Mouse (Mus musculus) neural tube, embryonic 14.5 days (tissue): Measurements from ENCODE around the gene E430018J23Rik. TPM values are rescaled to one million over a fixed set of nuclear protein-coding genes. Genes with fewer than 3 reads are reported as not detected.
"Not testable (repeated sequence)": the region's sequence is repeated elsewhere in the genome, so short reads cannot be mapped to it uniquely, and the experiment has no call there.

Experiments used
- ATAC-seq: fragments of 200-750 bp; cut with Nextera tagmentation; 2 replicates; pipeline ENCODE4 v1.8.0; 2017; ENCODE audit warnings: low read depth, mild to moderate bottlenecking, moderate TSS enrichment, moderate library complexity
- H3K27ac ChIP-seq: fragments of 300-500 bp; sonication (generic); 2 replicates; pipeline ENCODE4 v1.5.1; 2014; ENCODE audit warnings: low read depth, mild to moderate bottlenecking, control low read depth, low read length, moderate library complexity, mixed read lengths
- H3K27me3 ChIP-seq: fragments of 300-500 bp; sonication (generic); 2 replicates; pipeline ENCODE4 v1.6.1; 2014; ENCODE audit warnings: low read length; ENCODE audit not compliant: control insufficient read depth, insufficient read depth
- H3K36me3 ChIP-seq: fragments of 300-500 bp; sonication (generic); 2 replicates; pipeline ENCODE4 v1.6.1; 2014; ENCODE audit warnings: low read length, mixed read lengths; ENCODE audit not compliant: control insufficient read depth, insufficient read depth
- H3K4me1 ChIP-seq: fragments of 300-500 bp; sonication (generic); 2 replicates; pipeline ENCODE4 v1.6.1; 2014; ENCODE audit warnings: low read length; ENCODE audit not compliant: control insufficient read depth, insufficient read depth
- H3K4me2 ChIP-seq: fragments of 300-500 bp; sonication (generic); 2 replicates; pipeline ENCODE4 v1.6.1; 2014; ENCODE audit warnings: mild to moderate bottlenecking, low read depth, low read length, control low read depth
- H3K4me3 ChIP-seq: fragments of 300-500 bp; sonication (generic); 2 replicates; pipeline ENCODE4 v1.5.1; 2014; ENCODE audit warnings: low read depth, low read length, control low read depth, mixed read lengths
- H3K9ac ChIP-seq: fragments of 300-500 bp; sonication (generic); replicated peaks from 2 replicates; pipeline ENCODE4 v1.6.1; 2014; ENCODE audit warnings: low read depth, mild to moderate bottlenecking, control low read depth, low read length, mixed read lengths
- H3K9me3 ChIP-seq: fragments of 300-500 bp; sonication (generic); 2 replicates; pipeline ENCODE4 v1.6.1; 2016; ENCODE audit warnings: low read length; ENCODE audit not compliant: control insufficient read depth
- WGBS: fragments of 180-500 bp; shearing (Covaris S2); extraction: QIAGEN DNeasy Blood & Tissue Kit; methylation state at CpG from one replicate; pipeline ENCODE4 v1.1.7; 2014; 5-methylcytosine and 5-hydroxymethylcytosine counted together
- polyA plus RNA-seq: library from polyadenylated mRNA; unstranded; fragments of >200 nt; fragmentation: Nextera tagmentation; extraction: Ambion mirVana; gene quantifications from 2 replicates; pipeline ENCODE4 v1.2.1, GENCODE M21; 2014

The E430018J23Rik gene
- polyA plus RNA-seq, 1 experiment from 2014 or later, result 6.0 TPM

DNA sequence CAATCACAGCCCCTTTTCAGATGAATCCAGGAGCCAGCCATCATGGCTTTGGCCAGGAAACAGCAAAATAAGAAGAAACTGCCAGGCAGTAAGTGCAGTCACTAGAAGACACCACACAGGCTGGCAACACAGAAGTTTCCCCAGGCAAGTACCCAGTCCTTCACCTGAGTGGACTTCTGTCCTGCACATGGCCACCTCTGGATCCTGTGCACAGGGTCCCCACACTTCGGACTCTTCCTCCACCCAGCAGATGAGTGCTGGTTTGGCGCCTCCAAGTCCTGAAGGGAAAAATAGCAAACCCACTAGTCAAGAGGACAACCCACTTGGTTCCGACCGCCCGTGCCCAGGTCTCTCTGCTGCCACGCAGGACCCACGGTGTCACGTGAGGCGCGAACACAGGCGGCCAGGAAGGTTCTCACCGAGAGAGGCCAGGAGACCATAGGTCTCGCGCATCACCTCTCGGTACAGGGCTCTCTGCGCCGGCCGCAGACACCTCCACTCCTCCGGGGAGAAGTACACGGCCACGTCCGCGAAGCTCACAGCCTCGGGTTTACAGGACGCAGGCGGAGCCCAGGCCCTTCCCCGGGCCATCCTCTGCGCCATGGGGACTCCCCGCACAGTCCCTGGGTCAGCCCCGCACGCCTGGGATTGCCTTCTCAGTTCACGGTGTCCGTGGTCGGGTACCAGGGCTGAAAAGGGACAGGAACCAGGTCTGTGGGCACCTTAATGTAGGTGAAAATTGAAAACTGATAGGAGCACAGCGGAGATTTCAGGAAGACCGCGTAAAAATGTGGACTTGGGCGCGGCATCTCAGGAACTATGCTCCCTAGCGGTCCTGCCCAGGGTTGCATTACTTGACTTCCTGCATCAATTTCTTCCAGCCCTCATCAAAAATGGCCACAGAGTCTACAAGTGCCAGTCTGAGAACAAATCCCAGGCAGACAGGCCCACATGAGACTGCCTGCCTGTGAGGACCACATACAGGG lies 12.9 kb upstream of the E430018J23Rik start, which contains the start of gene Zfp764:
TSS of gene Zfp764 (minus strand) at position 821 of the 986 bp plus-strand sequence.
- peak; percentile 86 for ATAC-seq
- H3K27ac ChIP-seq, result peak within 1 kb of the TSS; percentile 35
- H3K9ac ChIP-seq, result peak within 1 kb of the TSS; percentile 67
- not testable (repeated sequence) for H3K9me3 ChIP-seq, H3K4me1 ChIP-seq, H3K36me3 ChIP-seq, H3K27me3 ChIP-seq
- 5% methylated on average over 39 of the region's 40 CpGs for WGBS
- H3K4me2 ChIP-seq, result peak within 1 kb of the TSS; percentile 79
- peak within 1 kb of the TSS; percentile 45 for H3K4me3 ChIP-seq

DNA sequence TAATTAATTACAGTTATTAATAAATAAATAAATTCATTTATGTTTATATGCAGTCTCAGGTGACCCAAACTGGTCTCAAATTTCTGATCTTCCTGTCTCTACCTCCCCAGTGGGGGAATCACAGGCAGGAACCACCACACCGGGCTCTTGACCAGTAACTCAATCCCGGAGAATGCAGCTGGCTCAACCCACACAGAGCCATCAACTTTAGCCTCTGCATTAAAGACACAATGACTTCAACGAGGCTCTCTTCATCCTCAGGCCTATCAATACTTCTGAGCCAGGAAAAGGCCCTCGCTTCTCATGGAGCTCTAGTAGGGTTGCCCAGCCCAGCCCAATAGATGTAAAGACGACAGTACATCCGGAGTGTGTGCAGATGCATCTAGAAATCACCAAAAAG lies 10.7 kb upstream of the E430018J23Rik start:
- 97% methylated on average over 6 of the region's 6 CpGs for WGBS
- not testable (repeated sequence) for H3K9me3 ChIP-seq

GRCm38 (mm10) chr7:127402980-127403379 lies 9.6 kb upstream of the E430018J23Rik start:
- no peaks in the 10 kb centered on the region for H3K9me3 ChIP-seq
- no peaks in the 10 kb centered on the region for H3K27me3 ChIP-seq
- no peak for ATAC-seq
- no peaks in the 10 kb centered on the region for H3K36me3 ChIP-seq
- no peak overlapping the region for H3K4me3 ChIP-seq
- no peak overlapping the region for H3K27ac ChIP-seq
- H3K9ac ChIP-seq, result no peak overlapping the region
- no peak overlapping the region for H3K4me2 ChIP-seq
- no peaks in the 10 kb centered on the region for H3K4me1 ChIP-seq
- WGBS, result 49% methylated on average over 2 of the region's 2 CpGs

More for the DNA sequence above, 10.7 kb upstream of the E430018J23Rik start:
- H3K27ac ChIP-seq, H3K9ac ChIP-seq, H3K4me1 ChIP-seq, ATAC-seq, H3K4me2 ChIP-seq, H3K36me3 ChIP-seq, H3K27me3 ChIP-seq, H3K4me3 ChIP-seq: not testable (repeated sequence)

- Histone ChIP-seq H3K4me2 (no peak overlapping the region), H3K4me1 (no peaks in the 10 kb centered on the region), H3K4me3 (no peak overlapping the region), H3K36me3 (no peaks in the 10 kb centered on the region), H3K9ac (no peak overlapping the region), H3K27me3 (no peaks in the 10 kb centered on the region), H3K27ac (no peak overlapping the region), H3K9me3 (no peaks in the 10 kb centered on the region)
- WGBS, result 68% methylated on average over 3 of the region's 3 CpGs
- ATAC-seq, result no peak
Observed at GRCm38 (mm10) chr7:127400355-127400754, 6.9 kb upstream of the E430018J23Rik start.

GRCm38 (mm10) chr7:127393944-127394333 lies 510 bp upstream of the E430018J23Rik start:
- Histone ChIP-seq H3K27ac (peak overlapping the region; percentile 92), H3K9ac (peak overlapping the region; percentile 50), H3K4me1 (peaks cover 10% of the 10 kb centered on the region; the same call in 1 of the 2 replicates), H3K4me2 (peak overlapping the region; percentile 78), H3K9me3 (no peaks in the 10 kb centered on the region), H3K27me3 (no peaks in the 10 kb centered on the region), H3K4me3 (peak overlapping the region; percentile 68), H3K36me3 (no peaks in the 10 kb centered on the region)
- ATAC-seq, result peak; percentile 19; the same call in 1 of the 2 replicates
- 21% methylated on average over 7 of the region's 7 CpGs for WGBS

GRCm38 (mm10) chr7:127392251-127392824 lies 1.1 kb downstream of the E430018J23Rik start:
- no peaks in the 10 kb centered on the region for H3K36me3 ChIP-seq
- peak overlapping the region; percentile 78 for H3K4me2 ChIP-seq
- H3K4me1 ChIP-seq, result peaks cover 10% of the 10 kb centered on the region; the same call in 1 of the 2 replicates
- no peak for ATAC-seq
- H3K9me3 ChIP-seq, result no peaks in the 10 kb centered on the region
- no peak overlapping the region for H3K27ac ChIP-seq
- H3K9ac ChIP-seq, result no peak overlapping the region
- H3K27me3 ChIP-seq, result no peaks in the 10 kb centered on the region
- peak overlapping the region; percentile 68 for H3K4me3 ChIP-seq
- 89% methylated on average over 8 of the region's 8 CpGs for WGBS

DNA sequence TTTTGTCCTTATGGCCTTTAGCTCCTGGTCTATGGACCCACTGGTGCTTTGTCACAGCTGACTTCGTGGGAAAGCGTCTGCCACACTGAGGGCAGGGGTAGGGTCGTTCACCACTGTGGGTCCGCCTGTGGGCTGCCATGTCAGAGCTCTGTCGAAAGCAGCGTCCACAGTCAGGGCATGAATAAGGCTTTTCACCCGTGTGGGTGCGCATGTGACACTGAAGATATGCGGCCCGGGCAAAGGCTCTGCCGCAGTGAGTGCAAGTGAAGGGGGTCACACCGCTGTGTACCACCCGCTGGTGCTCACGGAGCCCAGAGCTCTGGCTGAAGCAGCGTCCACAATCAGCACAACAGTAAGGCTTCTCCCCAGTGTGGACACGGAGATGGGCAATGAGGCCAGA lies 1.9 kb downstream of the E430018J23Rik start:
- H3K36me3 ChIP-seq, result no peaks in the 10 kb centered on the region
- no peak overlapping the region for H3K4me2 ChIP-seq
- H3K27ac ChIP-seq, result no peak overlapping the region
- H3K4me3 ChIP-seq, result no peak overlapping the region
- H3K4me1 ChIP-seq, result peaks cover 10% of the 10 kb centered on the region; the same call in 1 of the 2 replicates
- ATAC-seq, result no peak
- H3K27me3 ChIP-seq, result no peaks in the 10 kb centered on the region
- WGBS, result 95% methylated on average over 16 of the region's 16 CpGs
- no peaks in the 10 kb centered on the region for H3K9me3 ChIP-seq
- no peak overlapping the region for H3K9ac ChIP-seq

GRCm38 (mm10) chr7:127390306-127390705 lies 3.1 kb downstream of the E430018J23Rik start:
- WGBS, result 80% methylated on average over 7 of the region's 7 CpGs

GRCm38 (mm10) chr7:127388201-127388600 lies 5.2 kb downstream of the E430018J23Rik start:
- not testable (repeated sequence) for ATAC-seq, H3K4me3 ChIP-seq, H3K9ac ChIP-seq, H3K36me3 ChIP-seq, H3K4me1 ChIP-seq, H3K4me2 ChIP-seq, H3K27ac ChIP-seq, H3K27me3 ChIP-seq, H3K9me3 ChIP-seq

More at GRCm38 (mm10) chr7:127390306-127390705, 3.1 kb downstream of the E430018J23Rik start:
- no peaks in the 10 kb centered on the region for H3K9me3 ChIP-seq
- no peak overlapping the region for H3K27ac ChIP-seq
- H3K4me2 ChIP-seq, result no peak overlapping the region
- no peaks in the 10 kb centered on the region for H3K36me3 ChIP-seq
- H3K4me1 ChIP-seq, result peaks cover 10% of the 10 kb centered on the region; the same call in 1 of the 2 replicates
- no peak overlapping the region for H3K9ac ChIP-seq
- H3K4me3 ChIP-seq, result no peak overlapping the region
- ATAC-seq, result no peak
- H3K27me3 ChIP-seq, result no peaks in the 10 kb centered on the region
